Mouse (Mus musculus) heart, adult 2 months (tissue): Measurements from ENCODE around the gene Disp2. TPM values are rescaled to one million over a fixed set of nuclear protein-coding genes. Genes with fewer than 3 reads are reported as not detected.

ENCODE experiments used
- DNase-seq, 2 experiments: peaks; one replicate each; pipeline ENCODE4 v3.0.0; 2021
- H3K27ac ChIP-seq: fragments of 200-600 bp; 2 replicates; pipeline ENCODE4 v1.8.1; 2022
- H3K27me3 ChIP-seq: fragments of 200-500 bp; 2 replicates; pipeline ENCODE4 v1.6.1; 2012; ENCODE audit warnings: mild to moderate bottlenecking, low read length, inconsistent platforms, mixed read lengths; ENCODE audit not compliant: control insufficient read depth, insufficient read depth
- H3K36me3 ChIP-seq: fragments of 200-500 bp; 2 replicates; pipeline ENCODE4 v1.6.1; 2012; ENCODE audit warnings: low read length, inconsistent platforms; ENCODE audit not compliant: control insufficient read depth, insufficient read depth
- H3K4me1 ChIP-seq: fragments of 200-500 bp; 2 replicates; pipeline ENCODE4 v1.6.1; 2011; ENCODE audit warnings: low read length; ENCODE audit not compliant: control insufficient read depth, insufficient read depth
- H3K4me3 ChIP-seq: fragments of 200-600 bp; 2 replicates; pipeline ENCODE4 v1.8.1; 2022
- H3K79me2 ChIP-seq: fragments of 200-500 bp; replicated peaks from 2 replicates; pipeline ENCODE4 v1.6.1; 2012; ENCODE audit warnings: mild to moderate bottlenecking, inconsistent platforms, low read length, moderate library complexity, mixed read lengths; ENCODE audit not compliant: control insufficient read depth, insufficient read depth
- H3K9ac ChIP-seq: fragments of 200-500 bp; 2 replicates; pipeline ENCODE4 v1.6.1; 2012; ENCODE audit warnings: low read depth, mild to moderate bottlenecking, control low read depth, inconsistent platforms, low read length, mixed read lengths
- CTCF ChIP-seq: fragments of 200-600 bp; IDR thresholded peaks from 2 replicates; pipeline ENCODE4 v1.8.1; 2022; ENCODE audit warnings: antibody characterized with exemption, mild to moderate bottlenecking, moderate library complexity
- EP300 ChIP-seq: fragments of 200-500 bp; IDR thresholded peaks from 2 replicates; pipeline ENCODE4 v1.6.1; 2011; ENCODE audit warnings: low read depth, low read length, control low read depth; ENCODE audit not compliant: insufficient read depth
- POLR2A ChIP-seq: fragments of 200-500 bp; IDR thresholded peaks from 2 replicates; pipeline ENCODE4 v1.6.1; 2011; ENCODE audit warnings: mild to moderate bottlenecking, low read depth, low read length, control low read depth; ENCODE audit not compliant: insufficient read depth
- WGBS: fragments of 180-500 bp; shearing (Covaris S2); methylation state at CpG from one replicate; pipeline ENCODE4 v1.1.7; 2018; 5-methylcytosine and 5-hydroxymethylcytosine counted together
- intact Hi-C: fragments of 180-260 bp; cut with DNase I; formaldehyde crosslinking; loops from one replicate; pipeline ENCODE4 v1.15.1; 2025
- polyA plus RNA-seq: library from polyadenylated mRNA; depleted of rRNA; stranded (reverse); fragments of >200 nt; gene quantifications from 2 replicates; pipeline ENCODE4 v1.2.3, GENCODE M21; 2012
- total RNA-seq, 2 experiments: library from RNA; stranded (reverse); gene quantifications; 2 replicates each; pipeline ENCODE4 v1.2.3; 2021

Disp2 gene
- total and polyA plus RNA-seq, 3 experiments: 0.11 to 0.39 TPM; not detected in 1

- peak in 1 of 2 experiments; percentile 60 for DNase-seq
- H3K79me2 ChIP-seq: no peaks in the 10 kb centered on the region
- H3K9ac ChIP-seq: 0 out of 2 replicates have a peak overlapping the region, but pooled peaks have one; percentile 16
- 0 out of 2 replicates have a peak, but pooled peaks have one; percentile 13 for TF ChIP-seq POLR2A
- TF ChIP-seq EP300: 0 out of 2 replicates have a peak, but pooled peaks have one; percentile 10
- no peak for TF ChIP-seq CTCF
- H3K27me3 ChIP-seq: no peaks in the 10 kb centered on the region
- 47% methylated on average over 16 of the region's 16 CpGs for WGBS
- peak overlapping the region; percentile 77 for H3K27ac ChIP-seq
- intact Hi-C loops: no loop called here
- H3K4me1 ChIP-seq: peaks cover 15% of the 10 kb centered on the region
- H3K36me3 ChIP-seq: 0 out of 2 replicates have a peak, but pooled peaks cover 2% of the 10 kb centered on the region
- H3K4me3 ChIP-seq: no peak overlapping the region
Measured at GRCm38 (mm10) chr2:118751896-118752791, 27.4 kb upstream of the Disp2 start.

DNA sequence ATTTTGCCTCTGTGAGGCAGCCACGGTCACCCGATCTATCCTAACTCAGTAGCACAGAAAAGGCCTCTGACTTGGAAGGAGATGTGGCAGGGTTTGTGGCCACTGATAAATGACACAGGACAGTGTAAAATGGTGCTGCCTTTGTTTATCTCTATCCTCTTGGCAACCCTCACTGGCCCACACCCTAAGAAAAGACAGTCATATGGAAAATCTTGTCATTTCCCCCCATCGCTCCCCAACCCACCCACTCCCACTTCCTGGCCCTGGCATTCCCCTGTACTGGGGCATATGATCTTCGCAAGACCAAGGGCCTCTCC is 26.8 kb upstream of the Disp2 start:
- WGBS: 49% methylated on average over 4 of the region's 4 CpGs
- intact Hi-C loops: no loop called here
- Histone ChIP-seq H3K27ac (peak overlapping the region; percentile 77), H3K4me1 (peaks cover 15% of the 10 kb centered on the region), H3K36me3 (0 out of 2 replicates have a peak, but pooled peaks cover 2% of the 10 kb centered on the region), H3K79me2 (no peaks in the 10 kb centered on the region), H3K9ac (0 out of 2 replicates have a peak overlapping the region, but pooled peaks have one; percentile 16), H3K4me3 (no peak overlapping the region), H3K27me3 (no peaks in the 10 kb centered on the region)
- no peak for TF ChIP-seq EP300
- no peak for TF ChIP-seq POLR2A
- TF ChIP-seq CTCF: no peak
- DNase-seq: no peak

- H3K36me3 ChIP-seq: no peaks in the 10 kb centered on the region
- no peaks in the 10 kb centered on the region for H3K27me3 ChIP-seq
- no peak overlapping the region for H3K9ac ChIP-seq
- 89% methylated on average over 5 of the region's 5 CpGs for WGBS
- H3K4me3 ChIP-seq: no peak overlapping the region
- no peak for DNase-seq
- intact Hi-C loops: no loop called here
- no peaks in the 10 kb centered on the region for H3K79me2 ChIP-seq
- no peak overlapping the region for H3K27ac ChIP-seq
- TF ChIP-seq POLR2A (peak; percentile 38; the same call in 1 of the 2 replicates), EP300 (no peak)
- H3K4me1 ChIP-seq: peaks cover 12% of the 10 kb centered on the region
Measured at GRCm38 (mm10) chr2:118754143-118754542, 25.4 kb upstream of the Disp2 start.

DNA sequence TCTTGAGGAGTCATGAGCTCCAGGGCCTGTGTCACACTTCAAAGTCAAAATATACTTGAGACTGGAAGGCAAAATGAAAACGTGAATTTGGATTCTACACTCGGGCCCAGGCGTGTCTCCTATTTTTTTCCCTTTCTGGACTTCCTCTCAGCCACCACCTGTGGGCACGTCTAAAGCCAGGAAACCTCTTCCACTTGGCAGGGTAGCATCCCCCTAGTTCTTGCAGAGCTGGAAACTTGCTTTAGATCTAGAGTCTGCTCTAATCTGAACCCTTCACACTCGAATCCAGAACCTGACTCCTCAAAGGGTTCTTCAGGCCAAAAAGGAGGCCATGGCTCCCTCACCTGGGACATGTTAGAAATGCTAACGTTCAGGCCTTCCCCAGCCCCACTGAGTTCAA is 24.1 kb upstream of the Disp2 start:
- DNase-seq: no peak
- Histone ChIP-seq H3K27ac (no peak overlapping the region), H3K27me3 (no peaks in the 10 kb centered on the region), H3K4me3 (no peak overlapping the region), H3K79me2 (no peaks in the 10 kb centered on the region), H3K4me1 (peaks cover 12% of the 10 kb centered on the region), H3K36me3 (peaks cover 3% of the 10 kb centered on the region; the same call in 1 of the 2 replicates), H3K9ac (no peak overlapping the region)
- no peak for TF ChIP-seq POLR2A
- no peak for TF ChIP-seq CTCF
- TF ChIP-seq EP300: no peak
- intact Hi-C loops: no loop called here
- WGBS: 77% methylated on average over 6 of the region's 6 CpGs

- H3K27ac ChIP-seq: no peak overlapping the region
- no peaks in the 10 kb centered on the region for H3K27me3 ChIP-seq
- peaks cover 3% of the 10 kb centered on the region; the same call in 1 of the 2 replicates for H3K36me3 ChIP-seq
- no peak overlapping the region for H3K9ac ChIP-seq
- intact Hi-C loops: no loop called here
- no peaks in the 10 kb centered on the region for H3K79me2 ChIP-seq
- WGBS: 55% methylated on average over 4 of the region's 4 CpGs
- H3K4me3 ChIP-seq: no peak overlapping the region
- TF ChIP-seq EP300: no peak
- no peak for TF ChIP-seq POLR2A
- TF ChIP-seq CTCF: no peak
- peaks cover 12% of the 10 kb centered on the region for H3K4me1 ChIP-seq
- DNase-seq: no peak
Measured at GRCm38 (mm10) chr2:118756103-118756502, 23.4 kb upstream of the Disp2 start.

GRCm38 (mm10) chr2:118759828-118760227 is 19.7 kb upstream of the Disp2 start:
- no peaks in the 10 kb centered on the region for H3K27me3 ChIP-seq
- WGBS: 26% methylated on average over 8 of the region's 8 CpGs
- peak; percentile 75 for TF ChIP-seq CTCF
- no peak for TF ChIP-seq POLR2A
- H3K27ac ChIP-seq: no peak overlapping the region; the same call in 1 of the 2 replicates
- intact Hi-C loops: loop anchor here (1.0 to 10.0 kb wide), 4 partner anchors 13 to 425 kb away; partner anchors contain the start of gene Ivd
- H3K36me3 ChIP-seq: peaks cover 3% of the 10 kb centered on the region; the same call in 1 of the 2 replicates
- peak in 1 of 2 experiments; percentile 61 for DNase-seq
- H3K9ac ChIP-seq: peak overlapping the region; percentile 18; the same call in 1 of the 2 replicates
- no peaks in the 10 kb centered on the region for H3K79me2 ChIP-seq
- H3K4me3 ChIP-seq: no peak overlapping the region
- H3K4me1 ChIP-seq: peaks cover 19% of the 10 kb centered on the region
